Mouse (Mus musculus) forebrain, embryonic 16.5 days (tissue): ENCODE data around the gene Olfr221. TPM values are rescaled to one million over a fixed set of nuclear protein-coding genes. Genes with fewer than 3 reads are reported as not detected.

ENCODE experiments used
- ATAC-seq: fragments of 200-750 bp; cut with Nextera tagmentation; 2 replicates; pipeline ENCODE4 v1.8.0; 2017; ENCODE audit warnings: mild to moderate bottlenecking, moderate library complexity
- H3K27ac ChIP-seq: fragments of 300-500 bp; sonication (generic); 2 replicates; pipeline ENCODE4 v1.5.1; 2014; ENCODE audit warnings: low read length, control low read depth
- H3K27me3 ChIP-seq: fragments of 300-500 bp; sonication (generic); replicated peaks from 2 replicates; pipeline ENCODE4 v1.6.1; 2014; ENCODE audit warnings: low read length; ENCODE audit not compliant: control insufficient read depth, insufficient read depth
- H3K36me3 ChIP-seq: fragments of 300-500 bp; sonication (generic); 2 replicates; pipeline ENCODE4 v1.6.1; 2014; ENCODE audit not compliant: control insufficient read depth, insufficient read depth
- H3K4me1 ChIP-seq: fragments of 300-500 bp; sonication (generic); replicated peaks from 2 replicates; pipeline ENCODE4 v1.6.1; 2014; ENCODE audit warnings: low read length; ENCODE audit not compliant: control insufficient read depth, insufficient read depth
- H3K4me2 ChIP-seq: fragments of 300-500 bp; sonication (generic); 2 replicates; pipeline ENCODE4 v1.6.1; 2014; ENCODE audit warnings: mild to moderate bottlenecking, low read length, control low read depth
- H3K4me3 ChIP-seq: fragments of 300-500 bp; sonication (generic); replicated peaks from 2 replicates; pipeline ENCODE4 v1.5.1; 2014; ENCODE audit warnings: mild to moderate bottlenecking, low read length, control low read depth
- H3K9ac ChIP-seq: fragments of 300-500 bp; sonication (generic); replicated peaks from 2 replicates; pipeline ENCODE4 v1.6.1; 2014; ENCODE audit warnings: low read depth, low read length, control low read depth
- H3K9me3 ChIP-seq: fragments of 300-500 bp; sonication (generic); 2 replicates; pipeline ENCODE4 v1.6.1; 2016; ENCODE audit warnings: low read length; ENCODE audit not compliant: control insufficient read depth
- WGBS: fragments of 180-500 bp; shearing (Covaris S2); extraction: QIAGEN DNeasy Blood & Tissue Kit; methylation state at CpG from one replicate; pipeline ENCODE4 v1.1.7; 2014; 5-methylcytosine and 5-hydroxymethylcytosine counted together
- polyA plus RNA-seq: library from polyadenylated mRNA; unstranded; fragments of >200 nt; fragmentation: Nextera tagmentation; extraction: Ambion mirVana; gene quantifications from 2 replicates; pipeline ENCODE4 v1.2.1, GENCODE M21; 2015

The Olfr221 gene
- polyA plus RNA-seq, 1 experiment from 2014 or later: not detected

DNA sequence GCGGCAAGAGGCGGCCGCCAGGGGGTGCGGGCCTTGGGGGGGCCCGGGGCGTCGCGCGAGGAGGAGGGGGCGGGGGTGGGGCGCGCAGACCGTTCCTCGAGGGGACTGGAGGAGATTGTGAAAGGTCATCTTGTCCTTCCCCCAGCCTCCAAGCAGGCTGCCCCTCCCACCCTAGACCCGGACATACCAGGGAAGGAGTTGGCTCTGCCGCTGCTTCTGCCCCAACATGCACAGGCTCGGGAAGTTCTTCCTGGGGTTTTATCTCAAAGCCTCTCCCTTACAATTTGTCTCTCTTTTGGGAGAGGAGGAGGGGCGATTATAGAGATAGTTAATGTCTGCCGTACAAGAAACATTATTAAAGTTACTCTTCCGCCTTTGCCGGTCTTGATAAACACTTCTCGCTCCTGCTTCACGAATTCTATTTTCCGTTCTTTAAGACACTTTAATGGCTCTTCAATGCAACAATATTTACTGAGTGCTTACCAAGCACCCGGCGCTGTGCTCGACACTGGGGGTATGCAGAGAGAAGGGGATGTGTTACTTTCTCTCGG, 27.4 kb downstream of the Olfr221 start:
- Histone ChIP-seq H3K36me3 (no peaks in the 10 kb centered on the region), H3K4me1 (peaks cover 55% of the 10 kb centered on the region), H3K27me3 (no peaks in the 10 kb centered on the region), H3K9ac (peak overlapping the region; percentile 83), H3K9me3 (no peaks in the 10 kb centered on the region), H3K27ac (peak overlapping the region; percentile 92), H3K4me3 (peak overlapping the region; percentile 60), H3K4me2 (peak overlapping the region; percentile 73)
- no peak; the same call in 1 of the 2 replicates for ATAC-seq
- WGBS: under 1% methylated on average over 27 of the region's 28 CpGs

DNA sequence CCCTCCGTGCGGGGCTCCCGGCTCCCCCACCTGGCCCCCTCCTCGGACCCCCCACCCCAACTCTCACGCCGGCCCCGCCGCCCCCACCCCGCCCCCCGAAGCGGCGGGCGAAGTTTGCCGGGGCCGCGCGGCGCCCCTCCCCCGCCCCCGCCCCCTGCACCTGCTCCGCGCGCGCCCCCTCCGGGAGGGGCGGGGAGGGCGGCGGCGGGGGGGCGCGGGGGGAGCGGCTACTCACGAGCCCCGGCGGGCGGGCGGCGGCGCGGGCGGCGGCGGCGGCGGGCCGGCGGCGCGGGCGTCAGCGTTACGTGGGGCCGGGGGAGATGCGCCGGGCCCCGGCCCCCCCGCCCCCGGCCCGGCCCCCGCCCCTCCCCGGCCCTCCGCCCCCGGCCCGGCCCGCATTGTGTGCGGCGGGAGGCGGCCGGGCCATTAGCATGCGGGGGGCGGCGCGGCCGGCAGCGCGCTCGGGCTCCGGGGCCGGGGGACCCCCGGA, 27.9 kb downstream of the Olfr221 start:
- H3K9ac ChIP-seq: peak overlapping the region; percentile 83
- peak overlapping the region; percentile 60 for H3K4me3 ChIP-seq
- H3K27me3 ChIP-seq: no peaks in the 10 kb centered on the region
- H3K9me3 ChIP-seq: no peaks in the 10 kb centered on the region
- WGBS: 0% methylated on average over 5 of the region's 80 CpGs
- ATAC-seq: no peak
- peak overlapping the region; percentile 92 for H3K27ac ChIP-seq
- H3K4me2 ChIP-seq: peak overlapping the region; percentile 73
- no peaks in the 10 kb centered on the region for H3K36me3 ChIP-seq
- H3K4me1 ChIP-seq: peaks cover 60% of the 10 kb centered on the region

DNA sequence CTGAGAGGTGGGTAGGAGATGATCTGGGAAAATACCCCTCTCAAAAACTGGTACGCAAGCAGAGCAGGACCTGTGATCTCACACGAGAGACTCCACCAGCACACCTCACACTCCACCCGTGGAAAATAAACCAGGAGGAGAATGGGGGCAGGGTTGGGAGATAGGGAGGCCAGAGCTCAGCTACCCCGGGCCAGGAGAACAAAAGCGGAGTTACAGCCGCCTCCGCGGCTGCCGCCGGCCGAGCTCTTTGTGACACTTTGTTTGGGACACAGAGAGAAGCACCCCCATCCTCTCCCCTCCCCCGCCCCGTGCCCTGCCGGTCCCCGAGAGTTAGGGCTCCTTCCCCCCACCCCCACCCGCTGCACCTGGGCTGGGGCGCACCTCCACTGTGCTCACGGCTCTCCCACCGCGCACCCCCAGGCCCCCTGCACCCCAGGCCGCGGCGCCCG, 28.5 kb downstream of the Olfr221 start:
- WGBS: 0% methylated on average over 11 of the region's 24 CpGs

DNA sequence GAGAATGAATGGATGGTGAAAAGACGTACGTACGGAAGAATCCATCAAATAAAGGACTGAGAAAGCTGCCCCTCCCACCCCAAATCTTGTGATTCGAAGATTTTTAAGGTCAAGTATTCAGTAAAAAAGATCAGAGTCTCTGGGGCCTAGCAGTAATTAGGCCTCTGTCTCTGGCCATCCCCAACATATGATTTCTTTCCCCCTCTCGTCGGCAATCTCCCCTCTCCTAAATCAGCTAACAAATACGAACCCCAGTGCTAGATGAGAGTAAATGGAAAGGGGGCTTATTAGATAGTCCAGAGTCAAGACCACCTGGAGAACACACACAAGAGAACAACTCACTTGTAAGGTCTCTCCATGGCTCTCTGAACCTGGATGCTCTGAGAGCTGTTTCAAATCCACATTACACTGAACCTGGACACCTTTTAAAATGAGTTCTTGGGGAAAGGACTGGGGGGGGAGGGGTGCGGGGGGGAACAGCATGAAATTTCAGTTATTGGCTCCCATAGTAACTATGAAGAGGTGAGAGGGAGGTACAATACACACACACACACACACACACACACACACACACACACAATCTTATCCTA, 29.1 kb downstream of the Olfr221 start:
- 9% methylated on average over 8 of the region's 8 CpGs for WGBS
- Histone ChIP-seq H3K9ac (peak overlapping the region; percentile 83), H3K4me1 (peaks cover 64% of the 10 kb centered on the region), H3K9me3 (no peaks in the 10 kb centered on the region), H3K4me2 (peak overlapping the region; percentile 55), H3K36me3 (0 out of 2 replicates have a peak, but pooled peaks cover 3% of the 10 kb centered on the region), H3K27ac (peak overlapping the region; percentile 92), H3K27me3 (no peaks in the 10 kb centered on the region), H3K4me3 (peak overlapping the region; percentile 60)
- ATAC-seq: no peak

More for the DNA sequence above, 28.5 kb downstream of the Olfr221 start:
- Histone ChIP-seq H3K27me3 (no peaks in the 10 kb centered on the region), H3K9ac (peak overlapping the region; percentile 83), H3K4me2 (peak overlapping the region; percentile 55), H3K27ac (peak overlapping the region; percentile 92), H3K36me3 (0 out of 2 replicates have a peak, but pooled peaks cover 3% of the 10 kb centered on the region), H3K4me3 (peak overlapping the region; percentile 60), H3K4me1 (peaks cover 61% of the 10 kb centered on the region), H3K9me3 (no peaks in the 10 kb centered on the region)
- no peak for ATAC-seq

DNA sequence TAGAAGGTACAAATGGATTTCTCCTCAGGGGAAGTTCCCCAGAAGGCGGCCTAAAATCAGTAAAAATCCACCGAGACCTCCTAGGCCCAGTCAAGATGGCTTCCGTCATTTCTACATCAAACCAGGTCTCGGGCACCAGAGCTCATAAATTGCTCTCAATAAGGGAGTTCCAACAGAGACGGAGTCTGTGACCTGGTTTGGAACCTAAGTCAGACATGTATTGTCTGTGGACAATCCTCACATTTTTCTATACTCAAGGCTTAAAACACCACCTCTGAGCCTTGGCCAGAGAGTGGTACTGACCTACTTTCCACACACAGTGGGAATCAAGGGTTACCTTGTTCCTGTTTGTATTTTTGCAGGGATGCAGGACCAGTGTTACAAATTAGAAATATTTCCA, 29.7 kb downstream of the Olfr221 start:
- Histone ChIP-seq H3K4me1 (peaks cover 66% of the 10 kb centered on the region), H3K4me2 (peak overlapping the region; percentile 55), H3K9ac (peak overlapping the region; percentile 83; the same call in 1 of the 2 replicates), H3K27ac (peak overlapping the region; percentile 92), H3K36me3 (0 out of 2 replicates have a peak, but pooled peaks cover 3% of the 10 kb centered on the region), H3K27me3 (no peaks in the 10 kb centered on the region), H3K9me3 (no peaks in the 10 kb centered on the region), H3K4me3 (peak overlapping the region; percentile 60)
- 35% methylated on average over 5 of the region's 5 CpGs for WGBS
- no peak for ATAC-seq

DNA sequence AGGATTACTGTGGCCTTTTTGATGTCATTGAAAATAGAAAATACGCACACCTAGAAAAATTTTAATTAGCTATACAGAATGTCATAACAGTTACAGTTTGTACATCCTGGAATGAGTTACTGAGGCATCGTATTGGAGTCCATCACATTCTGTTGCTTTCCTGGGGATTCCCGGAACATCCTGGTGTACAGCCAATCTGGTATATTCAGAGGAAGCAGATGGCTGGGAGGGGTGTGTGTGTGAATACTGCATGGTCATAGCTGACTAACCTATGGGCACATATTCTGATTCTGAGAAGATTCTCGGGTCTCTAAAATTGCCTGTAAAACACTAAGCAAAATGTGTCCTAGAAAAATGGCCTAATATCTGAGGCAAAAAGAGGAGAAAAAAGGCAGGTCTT, 30.2 kb downstream of the Olfr221 start:
- WGBS: 40% methylated on average over 4 of the region's 4 CpGs
- Histone ChIP-seq H3K4me3 (no peak overlapping the region), H3K9me3 (no peaks in the 10 kb centered on the region), H3K9ac (no peak overlapping the region), H3K27ac (peak overlapping the region; percentile 92), H3K27me3 (no peaks in the 10 kb centered on the region), H3K4me2 (peak overlapping the region; percentile 55), H3K4me1 (peaks cover 66% of the 10 kb centered on the region), H3K36me3 (peaks cover 6% of the 10 kb centered on the region; the same call in 1 of the 2 replicates)
- ATAC-seq: no peak

DNA sequence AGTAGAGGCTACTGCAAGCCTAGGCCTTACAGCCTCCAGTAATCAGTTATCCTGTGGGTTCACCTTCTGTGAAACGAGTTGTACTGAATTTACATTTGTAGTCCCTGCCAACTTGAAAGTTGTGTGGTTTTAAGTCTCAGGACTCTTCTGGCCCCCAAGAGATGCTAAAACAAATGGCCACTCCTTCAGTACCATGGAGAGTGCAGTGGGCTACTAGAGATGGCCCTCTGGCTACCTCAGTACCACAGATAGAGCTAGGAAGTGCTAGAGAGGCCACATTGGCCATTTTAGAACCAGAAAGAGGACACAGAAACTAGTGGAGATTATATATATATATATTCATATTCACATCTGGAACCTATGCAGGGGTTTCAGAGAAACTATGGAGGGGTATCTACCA, 30.6 kb downstream of the Olfr221 start:
- no peak for ATAC-seq
- 0 out of 2 replicates have a peak overlapping the region, but pooled peaks have one; percentile 42 for H3K27ac ChIP-seq

DNA sequence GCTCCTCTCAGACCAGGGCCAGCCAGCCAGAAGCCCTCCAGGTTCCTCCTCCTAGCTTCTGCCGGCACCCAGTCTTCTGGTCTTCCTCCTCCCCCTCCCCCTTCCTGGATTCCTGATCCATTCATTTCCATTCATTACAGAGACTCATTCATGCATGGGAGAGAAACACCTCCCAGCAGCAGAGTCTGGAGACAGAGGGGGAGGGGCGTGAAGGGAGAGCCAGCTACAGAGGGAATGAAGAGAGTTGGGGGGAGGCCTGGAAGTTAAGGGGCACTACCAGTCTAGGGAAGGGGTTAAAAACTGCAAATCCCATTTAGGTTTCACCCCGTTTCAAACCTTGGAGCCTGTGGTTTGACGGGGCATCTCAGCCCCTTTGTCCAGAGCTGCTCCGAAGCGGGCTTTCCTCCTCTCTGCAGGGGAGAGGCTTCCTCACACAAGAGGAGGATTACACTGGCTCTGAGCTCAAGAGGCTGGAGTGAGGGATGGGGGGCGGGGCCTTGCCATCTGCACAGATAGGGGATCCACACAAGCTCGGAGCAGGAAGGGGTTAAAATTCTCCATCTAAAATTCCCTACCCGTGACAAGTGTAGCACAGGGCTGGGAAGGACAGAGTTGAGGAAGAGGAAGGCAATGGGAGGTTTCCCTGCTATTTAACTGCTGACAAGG, 31.7 kb downstream of the Olfr221 start:
- Histone ChIP-seq H3K4me3 (peak overlapping the region; percentile 33), H3K4me1 (peaks cover 62% of the 10 kb centered on the region), H3K4me2 (peak overlapping the region; percentile 53), H3K9ac (peak overlapping the region; percentile 57), H3K36me3 (peaks cover 14% of the 10 kb centered on the region; the same call in 1 of the 2 replicates), H3K27me3 (no peaks in the 10 kb centered on the region), H3K9me3 (no peaks in the 10 kb centered on the region), H3K27ac (peak overlapping the region; percentile 91)
- WGBS: 0% methylated on average over 9 of the region's 9 CpGs
- ATAC-seq: peak; percentile 71

More for the DNA sequence above, 30.6 kb downstream of the Olfr221 start:
- Histone ChIP-seq H3K4me2 (no peak overlapping the region), H3K4me3 (no peak overlapping the region), H3K4me1 (peaks cover 66% of the 10 kb centered on the region), H3K27me3 (no peaks in the 10 kb centered on the region), H3K36me3 (peaks cover 10% of the 10 kb centered on the region; the same call in 1 of the 2 replicates), H3K9me3 (no peaks in the 10 kb centered on the region), H3K9ac (no peak overlapping the region)
- WGBS: 13% methylated on average over 1 of the region's 1 CpGs

DNA sequence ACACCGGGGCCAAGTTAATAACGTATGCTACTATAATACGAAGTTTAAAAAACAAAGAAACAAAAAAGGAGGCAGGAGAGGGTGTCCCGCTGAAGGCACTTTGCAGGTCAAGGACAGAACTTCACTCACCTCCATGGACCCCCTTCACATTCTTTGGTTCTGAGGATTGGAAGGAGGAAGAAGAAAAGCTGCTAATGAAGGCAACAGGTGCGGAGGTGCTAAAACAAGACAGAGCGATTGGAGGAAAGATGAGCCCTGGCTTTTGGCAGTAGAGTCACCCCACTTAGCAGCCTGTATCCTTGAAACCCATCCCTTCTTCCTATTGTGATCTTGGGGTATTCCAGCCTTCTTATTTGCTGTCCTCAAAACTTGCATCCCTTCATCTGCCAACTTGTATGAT, 32.4 kb downstream of the Olfr221 start:
- Histone ChIP-seq H3K36me3 (peaks cover 18% of the 10 kb centered on the region; the same call in 1 of the 2 replicates), H3K9ac (peak overlapping the region; percentile 57; the same call in 1 of the 2 replicates), H3K4me1 (peaks cover 63% of the 10 kb centered on the region), H3K27ac (peak overlapping the region; percentile 91; the same call in 1 of the 2 replicates), H3K9me3 (no peaks in the 10 kb centered on the region), H3K4me2 (peak overlapping the region; percentile 53), H3K4me3 (peak overlapping the region; percentile 33), H3K27me3 (no peaks in the 10 kb centered on the region)
- no peak for ATAC-seq
- 18% methylated on average over 6 of the region's 6 CpGs for WGBS
